Mouse (Mus musculus): ENCODE measurements around the gene Sergef.
"Not testable (repeated sequence)": the region's sequence is repeated elsewhere in the genome, so short reads cannot be mapped to it uniquely, and the experiment has no call there.

DNA sequence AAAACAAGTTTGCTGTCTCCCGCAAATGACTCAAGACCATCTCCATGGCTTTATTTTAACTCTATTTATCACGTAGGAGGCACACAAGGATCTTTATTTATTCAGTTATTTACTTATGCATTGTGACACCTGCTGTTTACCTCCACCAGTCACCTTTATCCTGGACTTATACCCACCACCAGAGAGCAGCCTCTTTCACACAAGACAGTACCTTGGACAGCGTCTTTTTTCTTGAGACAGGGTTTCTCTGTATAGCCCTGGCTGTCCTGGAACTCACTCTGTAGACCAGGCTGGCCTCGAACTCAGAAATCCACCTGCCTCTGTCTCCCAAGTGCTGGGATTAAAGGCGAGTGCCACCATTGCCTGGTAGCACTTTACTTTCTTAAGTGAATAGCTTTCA, 10.6 kb upstream of the Sergef start:
- TF ChIP-seq CTCF (IDR thresholded peaks at IDR 0.05; ENCODE audit: low read depth, low read length); POLR2A (IDR thresholded peaks at IDR 0.05; ENCODE audit: borderline replicate concordance, low read depth, low read length): not testable (repeated sequence)
